Mouse (Mus musculus) CH12.LX (cell line): ENCODE results near the gene Cep170b. TPM values are rescaled to one million over a fixed set of nuclear protein-coding genes. Genes with fewer than 3 reads are reported as not detected.

ENCODE experiments used
- DNase-seq: peaks from one replicate; pipeline ENCODE4 v3.0.0-alpha.2; 2013; ENCODE audit errors: extremely low read depth
- H3K27ac ChIP-seq: 2 replicates; pipeline ENCODE4 v1.5.1; 2012; ENCODE audit warnings: low read depth, mild to moderate bottlenecking, control low read depth, moderate library complexity; ENCODE audit not compliant: insufficient read depth
- H3K27me3 ChIP-seq: replicated peaks from 2 replicates; pipeline ENCODE3; 2012; ENCODE audit warnings: inconsistent platforms
- H3K36me3 ChIP-seq, 2 experiments: replicated peaks in 1 of 2; 2 replicates each; pipeline versions ENCODE3 to v1.6.1; 2012; ENCODE audit warnings: inconsistent platforms in 1 of 2, low read length in 1 of 2, mild to moderate bottlenecking in 1 of 2, mixed read lengths in 1 of 2, moderate library complexity in 1 of 2; ENCODE audit not compliant: control insufficient read depth in 1 of 2, insufficient read depth in 1 of 2
- H3K4me1 ChIP-seq, 2 experiments: 2 replicates each; pipeline ENCODE4 v1.6.1; 2012; ENCODE audit warnings: inconsistent platforms in 1 of 2, moderate library complexity in 1 of 2; ENCODE audit not compliant: insufficient read depth in 2 of 2, control insufficient read depth in 1 of 2
- H3K4me2 ChIP-seq: 2 replicates; pipeline ENCODE4 v1.6.1; 2012; ENCODE audit warnings: low read depth, mild to moderate bottlenecking, control low read depth; ENCODE audit not compliant: poor library complexity, insufficient read depth, severe bottlenecking
- H3K4me3 ChIP-seq, 3 experiments: fragments of 150-350 bp in 1 of 3; sonication (generic) in 1 of 3; replicated peaks in 1 of 3; 2 replicates each; pipeline versions ENCODE3 to v1.5.1; 2011 to 2012; ENCODE audit warnings: low read depth in 2 of 3, low read length in 2 of 3, mild to moderate bottlenecking in 2 of 3, moderate library complexity in 2 of 3, control low read depth in 1 of 3, improper control_type of control experiment in 1 of 3, inconsistent platforms in 1 of 3, mixed read lengths in 1 of 3; ENCODE audit not compliant: poor library complexity in 1 of 3
- H3K79me2 ChIP-seq: replicated peaks from 2 replicates; pipeline ENCODE4 v1.6.1; 2012; ENCODE audit warnings: mild to moderate bottlenecking, moderate library complexity; ENCODE audit not compliant: control insufficient read depth, poor library complexity, insufficient read depth, severe bottlenecking; ENCODE audit errors: extremely low read depth
- H3K9ac ChIP-seq: 2 replicates; pipeline ENCODE4 v1.6.1; 2012; ENCODE audit warnings: low read depth, mild to moderate bottlenecking, control low read depth, moderate library complexity; ENCODE audit not compliant: insufficient read depth
- H3K9me3 ChIP-seq: replicated peaks from 2 replicates; pipeline ENCODE3; 2012; ENCODE audit warnings: low read length, inconsistent platforms, mixed read lengths
- CHD1 ChIP-seq: IDR thresholded peaks from 2 replicates; pipeline ENCODE4 v1.6.1; 2012; ENCODE audit warnings: low read depth, low read length, improper control_type of control experiment, inconsistent platforms
- ELF1 ChIP-seq: IDR thresholded peaks from 2 replicates; pipeline ENCODE4 v1.6.1; 2014; ENCODE audit warnings: low read depth, mild to moderate bottlenecking, inconsistent platforms, low read length, improper control_type of control experiment
- EP300 ChIP-seq: IDR thresholded peaks from 2 replicates; pipeline ENCODE4 v1.6.1; 2011; ENCODE audit warnings: low read length, improper control_type of control experiment
- ETS1 ChIP-seq: conservative IDR thresholded peaks from 2 replicates; pipeline ENCODE4 v1.6.1; 2012; ENCODE audit warnings: low read depth, mild to moderate bottlenecking, inconsistent platforms, low read length, improper control_type of control experiment, moderate library complexity
- HCFC1 ChIP-seq: IDR thresholded peaks from 2 replicates; pipeline ENCODE4 v1.6.1; 2012; ENCODE audit warnings: low read depth, mild to moderate bottlenecking, inconsistent platforms, low read length, improper control_type of control experiment
- JUN ChIP-seq: IDR thresholded peaks from 2 replicates; pipeline ENCODE4 v1.6.1; 2011; ENCODE audit warnings: low read depth, mild to moderate bottlenecking, low read length, improper control_type of control experiment, moderate library complexity; ENCODE audit not compliant: insufficient read depth
- JUND ChIP-seq: conservative IDR thresholded peaks from 2 replicates; pipeline ENCODE4 v1.6.1; 2011; ENCODE audit warnings: low read depth, low read length, improper control_type of control experiment
- MAFK ChIP-seq: IDR thresholded peaks from 2 replicates; pipeline ENCODE4 v1.6.1; 2011; ENCODE audit warnings: low read length, improper control_type of control experiment; ENCODE audit not compliant: insufficient replicate concordance
- MEF2A ChIP-seq: IDR thresholded peaks from 2 replicates; pipeline ENCODE4 v1.6.1; 2014; ENCODE audit warnings: low read depth, mild to moderate bottlenecking, inconsistent platforms, low read length, improper control_type of control experiment, borderline replicate concordance
- MXI1 ChIP-seq: IDR thresholded peaks from 2 replicates; pipeline ENCODE4 v1.6.1; 2011; ENCODE audit warnings: mild to moderate bottlenecking, low read depth, low read length, improper control_type of control experiment
- MYC ChIP-seq: IDR thresholded peaks from 2 replicates; pipeline ENCODE4 v1.6.1; 2011; ENCODE audit warnings: low read depth, mild to moderate bottlenecking, improper control_type of control experiment, low read length
- NRF1 ChIP-seq: IDR thresholded peaks from 2 replicates; pipeline ENCODE4 v1.6.1; 2014; ENCODE audit warnings: low read depth, mild to moderate bottlenecking, inconsistent platforms, low read length, improper control_type of control experiment, moderate library complexity
- RCOR1 ChIP-seq: conservative IDR thresholded peaks from 2 replicates; pipeline ENCODE4 v1.6.1; 2012; ENCODE audit warnings: low read depth, mild to moderate bottlenecking, inconsistent platforms, low read length, improper control_type of control experiment
- SIN3A ChIP-seq: IDR thresholded peaks from 2 replicates; pipeline ENCODE4 v1.6.1; 2012; ENCODE audit warnings: low read length, improper control_type of control experiment, inconsistent platforms
- TBP ChIP-seq: conservative IDR thresholded peaks from 2 replicates; pipeline ENCODE4 v1.6.1; 2011; ENCODE audit warnings: low read depth, low read length, improper control_type of control experiment
- TCF12 ChIP-seq: IDR thresholded peaks from 2 replicates; pipeline ENCODE4 v1.6.1; 2014; ENCODE audit warnings: low read depth, mild to moderate bottlenecking, inconsistent platforms, low read length, improper control_type of control experiment
- UBTF ChIP-seq: IDR thresholded peaks from 2 replicates; pipeline ENCODE4 v1.6.1; 2012; ENCODE audit warnings: low read depth, mild to moderate bottlenecking, inconsistent platforms, low read length, improper control_type of control experiment, moderate library complexity
- USF1 ChIP-seq: IDR thresholded peaks from 2 replicates; pipeline ENCODE4 v1.6.1; 2014; ENCODE audit warnings: low read depth, mild to moderate bottlenecking, inconsistent platforms, low read length, improper control_type of control experiment
- ZKSCAN1 ChIP-seq: IDR thresholded peaks from 2 replicates; pipeline ENCODE4 v1.6.1; 2012; ENCODE audit warnings: low read depth, inconsistent platforms, low read length, improper control_type of control experiment, borderline replicate concordance
- ZNF384 ChIP-seq: IDR thresholded peaks from 2 replicates; pipeline ENCODE4 v1.6.1; 2012; ENCODE audit warnings: low read depth, low read length, improper control_type of control experiment, inconsistent platforms
- dilution Hi-C: fragments of 300-500 bp; cut with MboI; formaldehyde crosslinking; loops from 2 replicates; pipeline ENCODE4 v1.14.3; 2020; ENCODE audit warnings: low sequenced_read_pairs; ENCODE audit not compliant: extremely low pct_unique_long_range_greater_than_20kb, extremely low pct_ligation_motif_present
- in situ Hi-C: fragments of 300-500 bp; cut with MboI; formaldehyde crosslinking; loops from 3 replicates; pipeline ENCODE4 v1.14.3; 2019; ENCODE audit warnings: low sequenced_read_pairs, low pct_ligation_motif_present, low pct_unique_long_range_greater_than_20kb, mixed read lengths
- polyA plus RNA-seq: library from polyadenylated mRNA; unstranded; fragments of >175 nt; gene quantifications from 2 replicates; pipeline ENCODE4 v1.2.1, GENCODE M21; 2012; ENCODE audit warnings: low read depth; ENCODE audit not compliant: insufficient read length
- total RNA-seq, 2 experiments: library from RNA; depleted of rRNA; stranded (reverse); fragments of 300-350 nt in 1 of 2; fragments of >200 nt in 1 of 2; gene quantifications; 2 replicates each; pipeline ENCODE4 v1.2.3; 2012 to 2014

Cep170b gene
- total and polyA plus RNA-seq, 3 experiments, result 39.1 to 63.1 (median 48.1) TPM

DNA sequence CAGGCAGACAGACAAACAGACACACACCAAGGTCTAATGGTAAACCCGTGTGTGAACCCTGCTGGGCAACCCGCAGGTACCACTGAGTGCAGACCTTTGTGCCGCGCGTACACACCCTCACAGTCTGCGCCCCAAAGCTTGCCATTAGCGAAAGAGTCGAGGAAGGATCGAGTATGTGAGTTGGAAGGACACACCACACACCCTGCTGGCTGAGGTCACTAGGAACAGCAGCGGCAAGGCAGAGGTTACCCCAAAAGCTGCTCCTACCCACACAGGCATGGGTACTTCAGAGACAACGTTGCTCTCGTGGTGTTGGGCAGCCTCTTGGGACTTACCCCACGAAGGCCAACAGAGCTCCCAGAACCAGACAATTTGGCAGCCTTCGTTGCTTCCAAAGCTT lies 52.1 kb downstream of the Cep170b start:
- TF ChIP-seq TCF12 (no peak), JUND (no peak), USF1 (no peak), SIN3A (no peak), JUN (no peak), RCOR1 (no peak), ETS1 (no peak), MEF2A (no peak), ZKSCAN1 (no peak), CHD1 (no peak), TBP (no peak), MYC (no peak), ELF1 (no peak), MXI1 (no peak), NRF1 (no peak), HCFC1 (no peak), EP300 (no peak), MAFK (no peak), ZNF384 (no peak)
- dilution Hi-C loops, result no loop called here
- H3K27me3 ChIP-seq, result no peaks in the 10 kb centered on the region

DNA sequence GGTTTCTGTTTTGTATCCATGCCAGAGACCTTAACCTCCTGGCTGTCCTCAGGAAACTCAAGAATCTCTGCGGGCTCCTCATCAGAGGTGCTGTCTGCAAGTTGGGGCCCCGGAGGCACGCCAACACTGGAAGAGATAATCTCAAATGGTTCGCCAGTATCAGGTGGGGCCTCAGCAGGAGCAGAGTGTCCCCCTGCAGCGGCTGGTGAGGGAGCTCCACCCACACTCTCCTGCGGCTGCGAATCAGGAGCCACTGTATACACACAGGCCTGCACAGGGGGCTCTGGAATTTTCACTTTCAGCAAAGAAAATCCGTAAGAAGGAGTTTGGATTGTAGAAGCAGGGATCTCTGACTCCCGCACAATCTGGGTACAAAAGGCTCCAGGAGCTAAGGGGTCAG lies 53.1 kb downstream of the Cep170b start:
- no peak for DNase-seq
- no peaks in the 10 kb centered on the region for H3K4me1 ChIP-seq
- H3K9me3 ChIP-seq, result peaks cover 39% of the 10 kb centered on the region
- H3K36me3 ChIP-seq, result peaks cover 22 to 56% of the 10 kb centered on the region in 2 experiments
- H3K4me2 ChIP-seq, result no peak overlapping the region
- no peaks in the 10 kb centered on the region for H3K27me3 ChIP-seq
- TF ChIP-seq UBTF, result no peak
- no peak overlapping the region for H3K27ac ChIP-seq
- dilution Hi-C loops, result no loop called here
- in situ Hi-C loops, result no loop called here
- no peak overlapping the region for H3K9ac ChIP-seq
- no peak overlapping the region for H3K4me3 ChIP-seq
- H3K79me2 ChIP-seq, result no peaks in the 10 kb centered on the region

More for the DNA sequence above, 52.1 kb downstream of the Cep170b start:
- no peak overlapping the region for H3K27ac ChIP-seq
- no peaks in the 10 kb centered on the region for H3K4me1 ChIP-seq
- no peak overlapping the region for H3K4me3 ChIP-seq
- no peak overlapping the region for H3K9ac ChIP-seq
- H3K79me2 ChIP-seq, result no peaks in the 10 kb centered on the region
- in situ Hi-C loops, result no loop called here
- H3K4me2 ChIP-seq, result no peak overlapping the region
- DNase-seq, result no peak
- H3K36me3 ChIP-seq, result peaks cover 32 to 66% of the 10 kb centered on the region in 2 experiments
- H3K9me3 ChIP-seq, result peaks cover 39% of the 10 kb centered on the region
